Mouse (Mus musculus) effector memory CD4-positive, alpha-beta T cell, adult 5 months (primary cell): ENCODE measurements around the gene Gm36028. TPM values are rescaled to one million over a fixed set of nuclear protein-coding genes. Genes with fewer than 3 reads are reported as not detected.

Source experiments
- polyA plus RNA-seq: library from polyadenylated mRNA; unstranded; fragments of 100-300 nt; shearing (Covaris generic); gene quantifications from one replicate; pipeline ENCODE4 v1.2.1, GENCODE M21; 2017

Gene Gm36028
- polyA plus RNA-seq: not detected

DNA sequence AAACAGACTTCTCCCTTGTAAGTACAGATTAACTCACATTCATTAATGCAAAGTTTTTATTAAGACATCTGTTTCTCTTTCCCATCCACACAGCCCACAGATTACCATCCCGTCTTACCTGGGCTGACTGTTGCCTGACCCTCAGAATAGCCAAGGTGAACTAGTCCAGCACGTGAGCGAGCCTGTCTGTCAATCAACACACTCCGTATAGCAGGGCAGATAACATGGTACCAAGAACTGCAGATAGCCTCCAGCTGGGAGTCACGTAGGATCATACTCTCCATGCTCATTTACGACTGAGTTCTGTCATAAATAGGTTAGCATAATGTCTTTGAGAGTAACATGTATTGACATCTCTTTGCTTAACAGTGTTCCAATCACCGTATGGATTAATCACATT lies at the start of gene Gm36028:
Gm36028 (minus strand) TSS at position 118 of the 400 bp plus-strand sequence.

DNA sequence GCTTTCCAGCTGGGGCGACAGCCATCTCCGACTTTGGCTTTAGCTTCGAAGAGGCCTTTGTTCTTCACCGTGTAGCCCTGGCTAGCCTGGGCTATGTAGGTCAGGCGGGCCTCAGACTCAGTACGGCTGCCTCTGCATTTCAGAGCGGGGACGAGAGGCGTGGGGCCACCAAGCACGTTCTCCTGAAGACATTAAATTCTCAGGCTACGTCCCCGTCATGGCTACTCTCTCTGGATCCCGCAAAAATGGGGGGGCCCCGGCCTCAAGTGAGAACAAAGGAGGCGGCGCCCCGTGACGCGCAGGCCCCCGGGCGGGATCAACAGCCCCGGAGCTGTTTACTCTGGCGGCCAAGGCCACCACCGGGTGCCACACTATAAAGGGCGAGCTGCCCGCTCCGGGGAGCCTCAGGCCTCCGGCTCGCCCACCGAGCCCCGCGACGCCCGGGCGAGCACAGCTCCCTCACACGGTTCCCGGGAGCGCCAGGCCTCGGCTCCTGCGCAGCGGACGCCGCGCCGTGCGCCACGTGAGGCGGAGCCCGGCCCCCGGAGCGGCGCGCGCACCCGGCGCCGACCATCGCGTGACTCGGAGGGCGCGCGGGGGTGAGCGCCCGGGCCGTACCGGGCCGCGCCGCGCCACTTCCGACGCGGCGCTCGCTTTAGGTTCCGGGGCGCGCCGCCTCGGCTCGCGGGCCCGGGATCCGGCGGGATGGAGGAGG lies 7.0 kb upstream of the Gm36028 start, which contains the start of gene Lrrc58:
Lrrc58 (plus strand) TSS at position 599 of the 715 bp plus-strand sequence.

Other genes starting within 250 kb of the Gm36028 start
- gene Ndufb4, start 206.7 kb downstream of the Gm36028 start, polyA plus RNA-seq: 41.1 TPM
- not detected for gene Fstl1, start 84.3 kb downstream of the Gm36028 start, polyA plus RNA-seq
- 22.3 TPM for gene Lrrc58, start 7.2 kb upstream of the Gm36028 start, polyA plus RNA-seq
- not detected for gene Gpr156, start 55.4 kb upstream of the Gm36028 start, polyA plus RNA-seq
- 84.0 TPM for gene Gsk3b, start 227.9 kb upstream of the Gm36028 start, polyA plus RNA-seq